Mouse (Mus musculus): Measurements from ENCODE around the gene Nek3. TPM values are rescaled to one million over a fixed set of nuclear protein-coding genes. Genes with fewer than 3 reads are reported as not detected.

Nek3 gene
- polyA plus RNA-seq (2012; rRNA removed): 0.74 and 1.0 TPM in 2 replicates

DNA sequence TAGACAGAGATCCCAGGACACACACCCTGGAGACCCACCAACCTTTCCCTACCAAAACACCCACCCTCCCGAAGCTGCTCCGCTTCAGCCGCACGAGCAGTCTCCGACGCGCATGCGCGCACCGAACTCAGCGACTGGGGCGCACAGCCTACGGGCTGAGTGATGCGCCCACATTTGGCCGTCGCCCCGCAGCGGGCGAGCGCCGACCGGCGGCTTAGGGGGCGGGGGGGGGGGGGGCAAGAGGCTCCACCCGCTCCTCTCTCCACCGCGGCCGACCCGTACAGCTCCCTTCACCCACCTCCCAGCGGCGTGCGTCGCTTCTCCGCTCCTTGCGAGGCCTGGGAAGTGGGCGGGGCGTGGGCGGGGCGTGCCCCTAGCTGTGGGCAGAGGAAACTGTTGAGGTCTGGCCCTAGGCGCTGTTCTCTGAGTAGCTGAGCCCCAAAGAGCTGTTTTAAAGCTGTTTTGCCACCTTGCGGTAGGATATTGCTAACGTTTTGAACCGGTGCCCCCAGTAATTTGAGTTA is at the start of gene Nek3:
TSS of gene Nek3 (minus strand) at position 356 of the 524 bp plus-strand sequence.
- Histone ChIP-seq H3K4me1 (ENCODE audit: control insufficient read depth, insufficient read depth, insufficient read length) (0 out of 2 replicates have a peak, but pooled peaks cover 4% of the 10 kb centered on the region), H3K4me3 (ENCODE audit: extremely low read depth, insufficient read depth, insufficient read length) (peak within 1 kb of the TSS; percentile 64), H3K27me3 (ENCODE audit: control insufficient read depth, insufficient read depth, low read length) (no peaks in the 10 kb centered on the region), H3K36me3 (ENCODE audit: control insufficient read depth, insufficient read depth, low read length) (no peaks in the 10 kb centered on the region), H3K27ac (ENCODE audit: insufficient read depth, low read length) (peak within 1 kb of the TSS; percentile 43; the same call in 1 of the 2 replicates)
- under 1% methylated on average over 43 of the region's 43 CpGs for WGBS
- no peak for TF ChIP-seq POLR2A (IDR thresholded peaks at IDR 0.05; ENCODE audit: low read depth, low read length)
- peak; percentile 28; the same call in 1 of the 2 replicates for TF ChIP-seq CTCF (IDR thresholded peaks at IDR 0.05; ENCODE audit: extremely low read depth, insufficient read depth, insufficient read length, insufficient replicate concordance)
- DNase-seq (ENCODE audit: low read depth in 1 of 2, low spot score in 2 of 2): peak; percentile 75 to 90

GRCm38 (mm10) chr8:22214826-22215225 is 48.6 kb upstream of the Nek3 start:
- 92% methylated on average over 10 of the region's 10 CpGs for WGBS
- no peak for TF ChIP-seq CTCF (IDR thresholded peaks at IDR 0.05; ENCODE audit: extremely low read depth, insufficient read depth, insufficient read length, insufficient replicate concordance)
- no peak for TF ChIP-seq POLR2A (IDR thresholded peaks at IDR 0.05; ENCODE audit: low read depth, low read length)
- no peaks in the 10 kb centered on the region for H3K4me1 ChIP-seq (ENCODE audit: control insufficient read depth, insufficient read depth, insufficient read length)
- peaks cover 20% of the 10 kb centered on the region for H3K36me3 ChIP-seq (ENCODE audit: control insufficient read depth, insufficient read depth, low read length)
- no peak for DNase-seq (ENCODE audit: low read depth in 1 of 2, low spot score in 2 of 2)
- no peak overlapping the region for H3K4me3 ChIP-seq (ENCODE audit: extremely low read depth, insufficient read depth, insufficient read length)
- H3K27ac ChIP-seq (ENCODE audit: insufficient read depth, low read length): no peak overlapping the region
- H3K27me3 ChIP-seq (ENCODE audit: control insufficient read depth, insufficient read depth, low read length): no peaks in the 10 kb centered on the region

- Histone ChIP-seq H3K4me3 (ENCODE audit: extremely low read depth, insufficient read depth, insufficient read length) (no peak overlapping the region), H3K27ac (ENCODE audit: insufficient read depth, low read length) (no peak overlapping the region), H3K27me3 (ENCODE audit: control insufficient read depth, insufficient read depth, low read length) (no peaks in the 10 kb centered on the region), H3K4me1 (ENCODE audit: control insufficient read depth, insufficient read depth, insufficient read length) (no peaks in the 10 kb centered on the region), H3K36me3 (ENCODE audit: control insufficient read depth, insufficient read depth, low read length) (peaks cover 22% of the 10 kb centered on the region)
- WGBS: 48% methylated on average over 5 of the region's 5 CpGs
- no peak for TF ChIP-seq CTCF (IDR thresholded peaks at IDR 0.05; ENCODE audit: extremely low read depth, insufficient read depth, insufficient read length, insufficient replicate concordance)
- TF ChIP-seq POLR2A (IDR thresholded peaks at IDR 0.05; ENCODE audit: low read depth, low read length): no peak
- no peak for DNase-seq (ENCODE audit: low read depth in 1 of 2, low spot score in 2 of 2)
Measured at GRCm38 (mm10) chr8:22209012-22209411, 42.8 kb upstream of the Nek3 start.

DNA sequence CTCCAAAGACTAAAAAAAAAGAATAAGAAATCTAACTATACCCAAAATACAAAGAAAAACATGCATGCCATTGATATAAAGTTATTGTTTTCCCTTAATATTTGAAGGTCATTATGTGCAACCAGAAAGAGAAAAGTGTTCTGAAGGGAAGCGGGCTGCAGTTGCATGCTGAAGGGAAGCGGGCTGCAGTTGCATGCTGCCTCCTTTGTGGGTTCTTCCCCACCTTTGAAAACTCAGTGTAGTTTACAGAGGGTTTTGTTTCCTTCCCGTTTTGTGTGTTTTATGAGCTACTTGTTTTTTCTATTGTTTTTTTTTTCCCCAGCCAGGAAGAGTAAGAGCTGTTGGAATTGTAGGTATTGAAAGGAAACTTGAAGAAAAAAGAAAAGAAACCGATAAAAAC is 41.3 kb upstream of the Nek3 start:
- TF ChIP-seq POLR2A (IDR thresholded peaks at IDR 0.05; ENCODE audit: low read depth, low read length) (no peak), CTCF (IDR thresholded peaks at IDR 0.05; ENCODE audit: extremely low read depth, insufficient read depth, insufficient read length, insufficient replicate concordance) (no peak)
- WGBS: 43% methylated on average over 4 of the region's 4 CpGs

DNA sequence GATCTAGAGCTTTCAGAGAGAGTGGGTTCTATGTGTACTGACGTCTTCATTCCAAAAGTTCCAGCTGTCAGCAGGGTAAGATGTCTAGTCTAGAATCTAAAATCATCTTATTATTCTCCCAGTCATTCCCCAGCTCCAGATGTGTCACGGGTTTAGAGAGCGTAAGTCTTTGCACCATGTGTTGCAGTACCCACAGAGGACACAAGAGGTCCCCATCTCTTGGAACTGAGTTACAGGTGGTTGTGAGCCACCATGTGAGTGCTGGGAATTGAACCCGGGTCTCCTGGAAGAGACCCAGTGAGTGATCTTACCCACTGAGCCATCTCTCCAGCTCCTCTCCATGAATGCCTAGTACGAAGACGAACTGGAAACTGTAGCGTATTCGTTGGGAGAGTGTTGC is 33.2 kb upstream of the Nek3 start:
- Histone ChIP-seq H3K4me1 (ENCODE audit: control insufficient read depth, insufficient read depth, insufficient read length) (peaks cover under 1% of the 10 kb centered on the region; the same call in 1 of the 2 replicates), H3K27me3 (ENCODE audit: control insufficient read depth, insufficient read depth, low read length) (no peaks in the 10 kb centered on the region), H3K27ac (ENCODE audit: insufficient read depth, low read length) (no peak overlapping the region), H3K4me3 (ENCODE audit: extremely low read depth, insufficient read depth, insufficient read length) (no peak overlapping the region), H3K36me3 (ENCODE audit: control insufficient read depth, insufficient read depth, low read length) (peaks cover 12% of the 10 kb centered on the region)
- no peak for DNase-seq (ENCODE audit: low read depth in 1 of 2, low spot score in 2 of 2)
- TF ChIP-seq POLR2A (IDR thresholded peaks at IDR 0.05; ENCODE audit: low read depth, low read length) (no peak), CTCF (IDR thresholded peaks at IDR 0.05; ENCODE audit: extremely low read depth, insufficient read depth, insufficient read length, insufficient replicate concordance) (no peak)
- WGBS: 96% methylated on average over 8 of the region's 8 CpGs

More for the DNA sequence above, 41.3 kb upstream of the Nek3 start:
- Histone ChIP-seq H3K36me3 (ENCODE audit: control insufficient read depth, insufficient read depth, low read length) (peaks cover 21% of the 10 kb centered on the region), H3K4me1 (ENCODE audit: control insufficient read depth, insufficient read depth, insufficient read length) (no peaks in the 10 kb centered on the region), H3K4me3 (ENCODE audit: extremely low read depth, insufficient read depth, insufficient read length) (no peak overlapping the region), H3K27me3 (ENCODE audit: control insufficient read depth, insufficient read depth, low read length) (no peaks in the 10 kb centered on the region), H3K27ac (ENCODE audit: insufficient read depth, low read length) (no peak overlapping the region)
- DNase-seq (ENCODE audit: low read depth in 1 of 2, low spot score in 2 of 2): no peak

DNA sequence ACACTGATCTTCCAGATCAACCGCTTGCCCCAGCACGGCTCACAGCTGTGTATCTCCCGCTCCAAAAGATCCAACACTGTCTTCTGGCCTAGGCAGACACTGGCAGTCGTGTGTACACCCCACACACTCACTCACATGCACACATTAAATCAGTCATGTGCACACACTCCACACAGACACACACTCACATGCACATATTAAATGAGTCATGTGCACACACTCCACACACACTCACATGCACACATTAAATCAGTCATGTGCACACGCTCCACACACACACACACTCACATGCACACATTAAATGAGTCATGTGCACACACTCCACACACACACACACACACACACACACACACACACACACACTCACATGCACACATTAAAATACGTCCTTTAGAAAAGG is 31.7 kb upstream of the Nek3 start:
- DNase-seq (ENCODE audit: low read depth in 1 of 2, low spot score in 2 of 2): no peak
- no peak for TF ChIP-seq CTCF (IDR thresholded peaks at IDR 0.05; ENCODE audit: extremely low read depth, insufficient read depth, insufficient read length, insufficient replicate concordance)
- TF ChIP-seq POLR2A (IDR thresholded peaks at IDR 0.05; ENCODE audit: low read depth, low read length): no peak
- peaks cover 10% of the 10 kb centered on the region for H3K36me3 ChIP-seq (ENCODE audit: control insufficient read depth, insufficient read depth, low read length)
- H3K4me1 ChIP-seq (ENCODE audit: control insufficient read depth, insufficient read depth, insufficient read length): peaks cover 4% of the 10 kb centered on the region
- no peak overlapping the region for H3K27ac ChIP-seq (ENCODE audit: insufficient read depth, low read length)
- no peaks in the 10 kb centered on the region for H3K27me3 ChIP-seq (ENCODE audit: control insufficient read depth, insufficient read depth, low read length)
- no peak overlapping the region for H3K4me3 ChIP-seq (ENCODE audit: extremely low read depth, insufficient read depth, insufficient read length)
- 94% methylated on average over 6 of the region's 6 CpGs for WGBS

- 7% methylated on average over 12 of the region's 12 CpGs for WGBS
- DNase-seq (ENCODE audit: low read depth in 1 of 2, low spot score in 2 of 2): peak in 1 of 2 experiments; percentile 13
- Histone ChIP-seq H3K36me3 (ENCODE audit: control insufficient read depth, insufficient read depth, low read length) (no peaks in the 10 kb centered on the region), H3K4me1 (ENCODE audit: control insufficient read depth, insufficient read depth, insufficient read length) (peaks cover 4% of the 10 kb centered on the region), H3K27me3 (ENCODE audit: control insufficient read depth, insufficient read depth, low read length) (no peaks in the 10 kb centered on the region), H3K4me3 (ENCODE audit: extremely low read depth, insufficient read depth, insufficient read length) (peak overlapping the region; percentile 96), H3K27ac (ENCODE audit: insufficient read depth, low read length) (peak overlapping the region; percentile 99)
- TF ChIP-seq POLR2A (IDR thresholded peaks at IDR 0.05; ENCODE audit: low read depth, low read length): no peak
- no peak for TF ChIP-seq CTCF (IDR thresholded peaks at IDR 0.05; ENCODE audit: extremely low read depth, insufficient read depth, insufficient read length, insufficient replicate concordance)
Measured at GRCm38 (mm10) chr8:22193432-22194010, 27.3 kb upstream of the Nek3 start.

Measured in spleen, adult 2 months (tissue).